Mouse (Mus musculus) neural tube, embryonic 11.5 days (tissue): Measurements from ENCODE around the gene Lasp1. TPM values are rescaled to one million over a fixed set of nuclear protein-coding genes. Genes with fewer than 3 reads are reported as not detected.
"Not testable (repeated sequence)": the region's sequence is repeated elsewhere in the genome, so short reads cannot be mapped to it uniquely, and the experiment has no call there.

ENCODE experiments used
- ATAC-seq: fragments of 200-750 bp; cut with Nextera tagmentation; 2 replicates; pipeline ENCODE4 v1.8.0; 2017; ENCODE audit warnings: moderate number of reproducible peaks, mild to moderate bottlenecking, moderate TSS enrichment, moderate library complexity; ENCODE audit not compliant: insufficient read depth, low FRiP score, low TSS enrichment
- DNase-seq: peaks from one replicate; pipeline ENCODE4 v3.0.0-alpha.2; 2015; ENCODE audit warnings: low spot score
- H3K27ac ChIP-seq: fragments of 300-500 bp; sonication (generic); 2 replicates; pipeline ENCODE4 v1.5.1; 2014; ENCODE audit warnings: low read depth, mild to moderate bottlenecking, low read length
- H3K27me3 ChIP-seq: fragments of 300-500 bp; sonication (generic); 2 replicates; pipeline ENCODE4 v1.6.1; 2014; ENCODE audit warnings: mild to moderate bottlenecking, low read length, mixed read lengths; ENCODE audit not compliant: control insufficient read depth, insufficient read depth
- H3K36me3 ChIP-seq: fragments of 300-500 bp; sonication (generic); 2 replicates; pipeline ENCODE4 v1.6.1; 2014; ENCODE audit warnings: mild to moderate bottlenecking, low read length, moderate library complexity, mixed read lengths; ENCODE audit not compliant: control insufficient read depth, insufficient read depth
- H3K4me1 ChIP-seq: fragments of 300-500 bp; sonication (generic); 2 replicates; pipeline ENCODE4 v1.6.1; 2014; ENCODE audit warnings: low read length, mixed read lengths; ENCODE audit not compliant: control insufficient read depth, insufficient read depth
- H3K4me2 ChIP-seq: fragments of 300-500 bp; sonication (generic); 2 replicates; pipeline ENCODE4 v1.6.1; 2014; ENCODE audit warnings: low read depth, mild to moderate bottlenecking, moderate library complexity
- H3K4me3 ChIP-seq: fragments of 300-500 bp; sonication (generic); 2 replicates; pipeline ENCODE4 v1.5.1; 2014; ENCODE audit warnings: low read depth, low read length
- H3K9ac ChIP-seq: fragments of 300-500 bp; sonication (generic); 2 replicates; pipeline ENCODE4 v1.6.1; 2014; ENCODE audit warnings: mild to moderate bottlenecking, low read length
- H3K9me3 ChIP-seq: fragments of 300-500 bp; sonication (generic); 2 replicates; pipeline ENCODE4 v1.6.1; 2016; ENCODE audit warnings: low read length; ENCODE audit not compliant: control insufficient read depth
- WGBS: fragments of 180-500 bp; shearing (Covaris S2); extraction: QIAGEN DNeasy Blood & Tissue Kit; methylation state at CpG from one replicate; pipeline ENCODE4 v1.1.7; 2014; 5-methylcytosine and 5-hydroxymethylcytosine counted together
- polyA plus RNA-seq: library from polyadenylated mRNA; unstranded; fragments of >200 nt; fragmentation: Nextera tagmentation; extraction: Ambion mirVana; gene quantifications from 2 replicates; pipeline ENCODE4 v1.2.1, GENCODE M21; 2014

Lasp1 gene
- polyA plus RNA-seq, 1 experiment from 2014 or later: 73.1 TPM

DNA sequence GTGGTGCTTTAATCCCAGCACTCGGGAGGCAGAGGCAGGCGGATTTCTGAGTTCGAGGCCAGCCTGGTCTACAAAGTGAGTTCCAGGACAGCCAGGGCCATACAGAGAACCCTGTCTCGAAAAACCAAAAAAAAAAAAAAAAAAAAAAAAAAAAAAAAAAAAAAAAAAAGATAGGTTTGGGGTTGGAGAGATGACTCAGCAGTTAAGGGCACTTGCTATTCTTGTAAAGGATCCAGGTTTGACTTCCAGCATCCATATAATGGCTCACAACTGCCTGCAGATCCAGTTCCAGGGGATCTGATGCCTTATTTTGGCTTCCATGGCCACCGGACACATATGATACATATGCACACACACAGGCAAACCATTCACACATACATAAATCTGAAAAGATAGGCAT, 73.6 kb downstream of the Lasp1 start:
- H3K4me3 ChIP-seq, H3K36me3 ChIP-seq: not testable (repeated sequence)
- 95% methylated on average over 5 of the region's 5 CpGs for WGBS

GRCm38 (mm10) chr11:97874396-97874795, 75.6 kb downstream of the Lasp1 start:
- WGBS: 93% methylated on average over 1 of the region's 1 CpGs
- ATAC-seq: no peak
- no peak overlapping the region for H3K4me2 ChIP-seq

More for the DNA sequence above, 73.6 kb downstream of the Lasp1 start:
- H3K4me2 ChIP-seq, H3K27ac ChIP-seq, H3K27me3 ChIP-seq, H3K9me3 ChIP-seq, H3K9ac ChIP-seq, H3K4me1 ChIP-seq, ATAC-seq, DNase-seq: not testable (repeated sequence)

DNA sequence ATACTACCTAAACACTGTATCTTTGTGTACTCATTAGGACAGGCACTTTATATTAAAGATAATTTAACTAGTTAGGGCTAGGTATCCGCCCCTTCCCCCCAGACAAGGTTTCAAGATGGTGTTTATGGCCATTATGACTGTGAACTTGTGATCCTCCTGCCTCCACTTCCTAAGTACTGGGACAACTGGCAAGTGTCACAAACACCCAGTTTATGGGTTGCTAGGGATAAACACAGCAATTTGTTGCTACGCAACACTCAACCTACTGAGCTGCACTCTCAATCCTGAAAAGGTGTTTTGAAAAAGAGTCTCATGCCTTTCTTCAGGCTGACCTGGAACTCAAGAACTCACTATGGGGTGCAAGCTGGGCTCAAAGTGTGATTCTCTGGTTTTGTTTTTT, 78.5 kb downstream of the Lasp1 start:
- WGBS: 76% methylated on average over 2 of the region's 2 CpGs
- H3K27ac ChIP-seq: no peak overlapping the region
- no peak overlapping the region for H3K9ac ChIP-seq
- ATAC-seq: no peak
- H3K4me2 ChIP-seq: no peak overlapping the region
- no peak overlapping the region for H3K4me3 ChIP-seq
- no peaks in the 10 kb centered on the region for H3K4me1 ChIP-seq
- H3K9me3 ChIP-seq: no peaks in the 10 kb centered on the region
- DNase-seq: no peak
- H3K36me3 ChIP-seq: no peaks in the 10 kb centered on the region
- no peaks in the 10 kb centered on the region for H3K27me3 ChIP-seq

More at GRCm38 (mm10) chr11:97874396-97874795, 75.6 kb downstream of the Lasp1 start:
- Histone ChIP-seq H3K9ac (no peak overlapping the region), H3K27ac (no peak overlapping the region), H3K9me3 (no peaks in the 10 kb centered on the region), H3K4me3 (no peak overlapping the region), H3K4me1 (no peaks in the 10 kb centered on the region), H3K27me3 (no peaks in the 10 kb centered on the region), H3K36me3 (no peaks in the 10 kb centered on the region)
- DNase-seq: no peak

DNA sequence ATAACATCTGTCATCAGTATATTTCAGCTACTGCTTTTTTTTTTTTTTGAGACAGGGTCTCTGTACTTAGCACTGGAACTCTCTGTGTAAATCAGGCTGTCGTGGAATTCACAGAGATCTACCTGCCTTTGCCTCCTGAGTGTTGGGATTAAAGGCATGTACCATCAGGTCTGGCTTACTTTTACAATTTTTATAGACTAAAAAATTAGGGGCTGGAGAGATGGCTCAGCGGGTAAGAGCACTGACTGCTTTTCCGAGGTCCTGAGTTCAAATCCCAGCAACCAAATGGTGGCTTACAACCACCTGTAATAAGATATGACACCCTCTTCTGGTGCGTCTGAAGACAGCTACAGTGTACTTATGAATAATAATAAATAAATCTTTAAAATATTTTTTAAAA, 81.6 kb downstream of the Lasp1 start:
- no peak overlapping the region for H3K27ac ChIP-seq
- H3K4me3 ChIP-seq: no peak overlapping the region
- H3K4me1 ChIP-seq: no peaks in the 10 kb centered on the region
- no peak overlapping the region for H3K9ac ChIP-seq
- ATAC-seq (no peak), DNase-seq (no peak)
- no peak overlapping the region for H3K4me2 ChIP-seq
- no peaks in the 10 kb centered on the region for H3K9me3 ChIP-seq
- no peaks in the 10 kb centered on the region for H3K27me3 ChIP-seq
- 89% methylated on average over 4 of the region's 4 CpGs for whole genome bisulfite sequencing
- no peaks in the 10 kb centered on the region for H3K36me3 ChIP-seq

GRCm38 (mm10) chr11:97883542-97883917, 84.7 kb downstream of the Lasp1 start:
- WGBS: 6% methylated on average over 26 of the region's 26 CpGs
- ATAC-seq: peak; percentile 46; the same call in 1 of the 2 replicates
- H3K27ac ChIP-seq: 0 out of 2 replicates have a peak overlapping the region, but pooled peaks have one; percentile 15

DNA sequence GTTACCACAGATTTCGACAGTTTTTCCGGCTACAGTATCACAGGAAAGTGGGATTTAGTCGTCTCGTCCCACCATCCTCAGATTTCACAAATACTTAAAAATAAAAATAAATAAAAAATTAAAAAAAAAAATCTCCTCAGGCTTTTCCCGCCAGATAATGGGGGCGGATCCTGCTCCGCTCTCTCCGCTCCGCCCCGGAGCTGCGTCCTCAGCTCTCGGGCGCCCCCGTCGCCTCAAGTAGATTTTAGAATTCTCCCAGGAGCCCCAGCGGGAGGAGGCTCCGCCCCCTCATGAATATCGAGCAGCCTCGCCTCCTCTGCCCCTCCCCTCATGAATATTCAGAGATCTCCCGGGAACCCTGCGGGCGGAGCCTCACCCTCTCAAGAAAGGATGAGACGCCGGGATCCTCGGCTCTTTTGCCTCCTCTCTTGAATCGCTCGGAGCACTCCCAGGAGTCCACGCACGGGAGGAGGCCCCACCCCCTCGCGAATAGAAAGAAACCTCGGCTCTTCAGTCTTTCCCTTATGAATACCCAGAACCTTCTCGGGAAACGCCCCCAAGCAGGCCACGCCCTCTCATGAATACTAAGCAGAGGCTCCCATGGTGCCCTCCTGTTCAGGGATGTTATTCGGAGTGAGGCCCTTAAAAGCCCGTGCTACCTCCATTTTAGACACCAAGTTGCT, 85.3 kb downstream of the Lasp1 start, which contains the start of gene Fbxo47:
TSS of gene Fbxo47 (minus strand) at position 237 of the 683 bp plus-strand sequence.
- Histone ChIP-seq H3K36me3 (no peaks in the 10 kb centered on the region), H3K9ac (peak within 1 kb of the TSS; percentile 53), H3K4me1 (no peaks in the 10 kb centered on the region), H3K27me3 (no peaks in the 10 kb centered on the region), H3K27ac (peak within 1 kb of the TSS; percentile 81; the same call in 1 of the 2 replicates), H3K4me3 (peak within 1 kb of the TSS; percentile 43), H3K4me2 (peak within 1 kb of the TSS; percentile 40), H3K9me3 (no peaks in the 10 kb centered on the region)
- DNase-seq (peak; percentile 97), ATAC-seq (peak; percentile 94)
- under 1% methylated on average over 37 of the region's 37 CpGs for WGBS

More at GRCm38 (mm10) chr11:97883542-97883917, 84.7 kb downstream of the Lasp1 start:
- H3K27me3 ChIP-seq: no peaks in the 10 kb centered on the region
- no peaks in the 10 kb centered on the region for H3K9me3 ChIP-seq
- H3K4me1 ChIP-seq: no peaks in the 10 kb centered on the region
- peak overlapping the region; percentile 40 for H3K4me2 ChIP-seq
- DNase-seq: peak; percentile 78
- H3K9ac ChIP-seq: peak overlapping the region; percentile 53
- peak overlapping the region; percentile 43 for H3K4me3 ChIP-seq
- H3K36me3 ChIP-seq: no peaks in the 10 kb centered on the region

- 31% methylated on average over 7 of the region's 7 CpGs for WGBS
- Histone ChIP-seq H3K9ac (peak overlapping the region; percentile 27; the same call in 1 of the 2 replicates), H3K9me3 (no peaks in the 10 kb centered on the region), H3K4me2 (peak overlapping the region; percentile 19), H3K27me3 (no peaks in the 10 kb centered on the region), H3K4me3 (peak overlapping the region; percentile 43), H3K27ac (peak overlapping the region; percentile 81; the same call in 1 of the 2 replicates), H3K36me3 (no peaks in the 10 kb centered on the region), H3K4me1 (no peaks in the 10 kb centered on the region)
- ATAC-seq (0 out of 2 replicates have a peak, but pooled peaks have one; percentile 5), DNase-seq (no peak)
Measured at GRCm38 (mm10) chr11:97884601-97885185, 85.9 kb downstream of the Lasp1 start.

DNA sequence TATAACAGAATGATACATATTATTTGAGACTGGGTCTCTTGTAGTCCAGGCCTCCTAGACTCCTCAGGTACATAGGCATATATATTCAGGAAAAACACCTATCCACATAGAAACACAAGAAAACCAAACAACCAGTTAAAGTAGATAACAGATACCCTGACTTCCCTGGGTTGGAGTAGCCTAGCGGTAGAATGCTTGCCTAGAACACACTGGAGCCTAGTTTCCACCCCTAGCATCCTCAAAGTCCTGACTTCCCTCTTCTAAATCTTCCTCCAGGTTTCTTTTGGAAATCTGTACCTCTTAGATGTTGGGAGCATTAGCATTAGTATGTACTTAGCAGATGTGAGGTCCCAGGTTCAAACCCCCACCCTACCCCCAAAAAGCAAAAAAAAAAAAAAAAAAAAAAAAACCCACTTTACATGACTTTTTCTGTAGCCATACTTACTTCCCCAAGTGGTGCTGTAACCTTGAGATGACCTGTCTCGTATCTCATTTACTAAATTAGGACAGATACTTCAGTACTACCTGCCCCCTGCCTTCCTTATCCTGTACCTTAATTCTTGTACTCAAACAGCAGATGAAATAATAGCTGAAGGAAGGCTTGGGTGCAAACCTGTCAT, 86.6 kb downstream of the Lasp1 start:
- DNase-seq (no peak), ATAC-seq (no peak)
- H3K27ac ChIP-seq: no peak overlapping the region
- WGBS: 87% methylated on average over 2 of the region's 2 CpGs
- H3K9ac ChIP-seq: no peak overlapping the region
- H3K9me3 ChIP-seq: no peaks in the 10 kb centered on the region
- peak overlapping the region; percentile 43; the same call in 1 of the 2 replicates for H3K4me3 ChIP-seq
- H3K36me3 ChIP-seq: no peaks in the 10 kb centered on the region
- no peaks in the 10 kb centered on the region for H3K27me3 ChIP-seq
- H3K4me1 ChIP-seq: no peaks in the 10 kb centered on the region
- H3K4me2 ChIP-seq: no peak overlapping the region
